ENCODE assay signal across 8 mouse cellular contexts in the genomic region with DNA sequence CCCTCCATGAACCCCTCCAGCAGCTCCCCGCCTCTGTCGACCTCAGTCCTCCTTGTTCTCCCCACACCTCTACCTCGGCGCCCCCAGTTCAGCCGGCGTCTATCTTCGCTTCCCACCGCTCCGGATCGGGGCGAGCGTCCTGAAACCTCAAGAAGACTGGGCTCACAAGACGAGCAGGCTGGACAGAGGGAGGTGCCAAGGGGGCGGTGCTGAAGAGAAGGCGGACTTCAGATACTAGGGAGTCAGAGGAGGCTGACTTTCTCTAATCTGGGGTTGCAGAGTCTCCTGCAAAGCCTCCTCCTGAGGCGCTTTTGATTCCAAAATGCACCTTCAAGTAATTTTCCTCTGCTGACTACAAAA. TPM values are rescaled to one million over a fixed set of nuclear protein-coding genes. Genes with fewer than 3 reads are reported as not detected.
DNase-seq lines count a peak whose midpoint lies in the region; ATAC-seq and TF ChIP-seq lines count a peak whose summit lies in the region.

Gene Tmem114, minus strand, starts transcription at position 166 of the 360 bp plus-strand sequence.

- peaks cover 35% of the 10 kb centered on the region for H3K27me3 ChIP-seq in forebrain, embryonic 16.5 days (replicated peaks; ENCODE audit: control insufficient read depth, insufficient read depth, low read length)
- H3K27me3 ChIP-seq in kidney, postnatal 0 days (ENCODE audit: insufficient read depth, low read length) = peaks cover 22% of the 10 kb centered on the region
- H3K27me3 ChIP-seq in midbrain, embryonic 12.5 days = peaks cover 52% of the 10 kb centered on the region

- under 1% methylated on average over 16 of the region's 16 CpGs for WGBS in forebrain, embryonic 16.5 days
- 4% methylated on average over 16 of the region's 16 CpGs for WGBS in kidney, postnatal 0 days
- WGBS in midbrain, embryonic 12.5 days = 2% methylated on average over 16 of the region's 16 CpGs

- H3K4me1 ChIP-seq in forebrain, embryonic 16.5 days (replicated peaks; ENCODE audit: control insufficient read depth, insufficient read depth, low read length) = peaks cover 8% of the 10 kb centered on the region
- no peaks in the 10 kb centered on the region for H3K4me1 ChIP-seq in kidney, postnatal 0 days (replicated peaks; ENCODE audit: insufficient read depth, low read length)
- H3K4me1 ChIP-seq in midbrain, embryonic 12.5 days = peaks cover 10% of the 10 kb centered on the region; the same call in 1 of the 2 replicates

- ATAC-seq in forebrain, embryonic 16.5 days = no peak
- no peak for ATAC-seq in kidney, postnatal 0 days (replicated peaks; ENCODE audit: low FRiP score, low read depth)
- no peak for ATAC-seq in midbrain, embryonic 12.5 days (ENCODE audit: low FRiP score, low read depth)
- ATAC-seq in monocyte, adult 5-6 weeks (replicated peaks; ENCODE audit: insufficient number of reproducible peaks, low FRiP score, low TSS enrichment, poor library complexity, severe bottlenecking) = no peak
- no peak for ATAC-seq in activated CD4-positive, CD25-positive, alpha-beta regulatory T cell, adult 4 months

- H3K9ac ChIP-seq in forebrain, embryonic 16.5 days (replicated peaks; ENCODE audit: low read depth, low read length) = 0 out of 2 replicates have a peak within 1 kb of the TSS, but pooled peaks have one; percentile 15
- H3K9ac ChIP-seq in kidney, postnatal 0 days (ENCODE audit: low read depth, low read length) = peak within 1 kb of the TSS; percentile 10; the same call in 1 of the 2 replicates
- peak within 1 kb of the TSS; percentile 39; the same call in 1 of the 2 replicates for H3K9ac ChIP-seq in midbrain, embryonic 12.5 days (replicated peaks)

- no peaks in the 10 kb centered on the region for H3K36me3 ChIP-seq in forebrain, embryonic 16.5 days (ENCODE audit: control insufficient read depth, insufficient read depth)
- H3K36me3 ChIP-seq in kidney, postnatal 0 days (ENCODE audit: insufficient read depth, low read length) = no peaks in the 10 kb centered on the region
- H3K36me3 ChIP-seq in midbrain, embryonic 12.5 days = no peaks in the 10 kb centered on the region

- H3K9me3 ChIP-seq in forebrain, embryonic 16.5 days (ENCODE audit: control insufficient read depth, low read length) = no peaks in the 10 kb centered on the region
- H3K9me3 ChIP-seq in kidney, postnatal 0 days (replicated peaks; ENCODE audit: low read length) = no peaks in the 10 kb centered on the region
- H3K9me3 ChIP-seq in midbrain, embryonic 12.5 days = no peaks in the 10 kb centered on the region

- H3K4me2 ChIP-seq in forebrain, embryonic 16.5 days (ENCODE audit: low read length) = peak within 1 kb of the TSS; percentile 55
- peak within 1 kb of the TSS; percentile 66 for H3K4me2 ChIP-seq in kidney, postnatal 0 days (ENCODE audit: low read length)
- peak within 1 kb of the TSS; percentile 61 for H3K4me2 ChIP-seq in midbrain, embryonic 12.5 days (replicated peaks)

- no peak for TF ChIP-seq CTCF in layer of hippocampus, adult 2 months (conservative IDR thresholded peaks at IDR 0.05)
- no peak for TF ChIP-seq CTCF in kidney, postnatal 0 days (IDR thresholded peaks at IDR 0.05; ENCODE audit: low read depth)

- peak within 1 kb of the TSS; percentile 51 for H3K4me3 ChIP-seq in layer of hippocampus, adult 2 months
- H3K4me3 ChIP-seq in forebrain, embryonic 16.5 days (replicated peaks; ENCODE audit: low read length) = peak within 1 kb of the TSS; percentile 38
- H3K4me3 ChIP-seq in kidney, postnatal 0 days (replicated peaks; ENCODE audit: low read depth, low read length) = peak within 1 kb of the TSS; percentile 32
- peak within 1 kb of the TSS; percentile 39 for H3K4me3 ChIP-seq in midbrain, embryonic 12.5 days

- peak within 1 kb of the TSS; percentile 70 for H3K27ac ChIP-seq in layer of hippocampus, adult 2 months
- H3K27ac ChIP-seq in forebrain, embryonic 16.5 days (ENCODE audit: low read length) = no peak within 1 kb of the TSS
- no peak within 1 kb of the TSS for H3K27ac ChIP-seq in kidney, postnatal 0 days
- H3K27ac ChIP-seq in midbrain, embryonic 12.5 days (replicated peaks) = no peak within 1 kb of the TSS

- no peak for DNase-seq in layer of hippocampus, adult 2 months (ENCODE audit: low spot score in 2 of 2)
- DNase-seq in layer of hippocampus, adult 8-10 months (ENCODE audit: low spot score in 2 of 2) = no peak
- DNase-seq in adrenal gland, postnatal 25 days = peak; percentile 67
- DNase-seq in kidney, postnatal 0 days (ENCODE audit: low spot score) = peak; percentile 54

RNA-seq across cellular contexts. Expression of gene Tmem114, which starts in this region (rescaled TPM):
- 1 to 10 TPM; 5.0 to 5.2 TPM for total RNA-seq in layer of hippocampus, adult 2 months (2021)
- total RNA-seq in layer of hippocampus, adult 8-10 months (2022) = 1 to 10 TPM; 3.9 to 5.6 (median 4.4) TPM
- total RNA-seq in adrenal gland, postnatal 25 days (2021) = not detected in 2 replicates
- 0.15 TPM in 1 of 2 replicates, not detected in the other for polyA plus RNA-seq in forebrain, embryonic 16.5 days (2015; fragmentation: Nextera tagmentation; extraction: Ambion mirVana)
- polyA plus RNA-seq in kidney, postnatal 0 days (2015; fragmentation: Nextera tagmentation; extraction: Ambion mirVana) = not detected in 2 replicates
- not detected in 2 replicates for polyA plus RNA-seq in midbrain, embryonic 12.5 days (2016; fragmentation: Nextera tagmentation; extraction: Ambion mirVana)
- not detected in 3 replicates for total RNA-seq in monocyte, adult 5-6 weeks (2017)
- not detected for polyA plus RNA-seq in activated CD4-positive, CD25-positive, alpha-beta regulatory T cell, adult 4 months (2017; shearing (Covaris generic))

Comparison
In these comparisons a context has a peak if more than half of its experiments do, and no peak if none do; other contexts are left out.
1. Peak in DNase-seq in adrenal gland, postnatal 25 days; RNA of the gene not detected or under 1 TPM.
2. Peak in DNase-seq, H3K4me3 ChIP-seq, H3K9ac ChIP-seq and H3K4me2 ChIP-seq in kidney, postnatal 0 days; RNA of the gene not detected or under 1 TPM.